Mouse (Mus musculus) erythroblast, embryonic 14.5 days (primary cell): Measurements from ENCODE around the gene Tex33. TPM values are rescaled to one million over a fixed set of nuclear protein-coding genes. Genes with fewer than 3 reads are reported as not detected.

Experiments used
- H3K27me3 ChIP-seq: 2 replicates; pipeline ENCODE4 v1.6.1; 2012; ENCODE audit warnings: inconsistent platforms; ENCODE audit not compliant: control insufficient read depth
- H3K36me3 ChIP-seq: 2 replicates; pipeline ENCODE4 v1.6.1; 2012; ENCODE audit warnings: mild to moderate bottlenecking, inconsistent platforms; ENCODE audit not compliant: control insufficient read depth
- H3K4me1 ChIP-seq: 2 replicates; pipeline ENCODE4 v1.6.1; 2012; ENCODE audit warnings: inconsistent platforms; ENCODE audit not compliant: control insufficient read depth
- H3K4me3 ChIP-seq: replicated peaks from 2 replicates; pipeline ENCODE3; 2012; ENCODE audit warnings: moderate library complexity, mild to moderate bottlenecking, inconsistent platforms
- H3K9me3 ChIP-seq: 2 replicates; pipeline ENCODE4 v1.6.1; 2012; ENCODE audit warnings: low read length, inconsistent platforms, mixed read lengths; ENCODE audit not compliant: control insufficient read depth
- GATA1 ChIP-seq: IDR thresholded peaks from 2 replicates; pipeline ENCODE4 v1.6.1; 2012; ENCODE audit warnings: low read length, inconsistent platforms, mixed read lengths
- TAL1 ChIP-seq: IDR thresholded peaks from 3 replicates; pipeline ENCODE4 v1.6.1; 2012; ENCODE audit warnings: low read length, inconsistent platforms, mixed read lengths
- polyA plus RNA-seq: library from polyadenylated mRNA; stranded (reverse); fragments of >175 nt; gene quantifications from 2 replicates; pipeline ENCODE4 v1.2.3, GENCODE M21; 2012

The Tex33 gene
- polyA plus RNA-seq, 1 experiment: not detected

- H3K27me3 ChIP-seq: peaks cover 4% of the 10 kb centered on the region
- TF ChIP-seq GATA1: no peak
- no peak for TF ChIP-seq TAL1
- H3K4me1 ChIP-seq: peaks cover 2% of the 10 kb centered on the region; the same call in 1 of the 2 replicates
- no peak overlapping the region for H3K4me3 ChIP-seq
- H3K9me3 ChIP-seq: no peaks in the 10 kb centered on the region
- H3K36me3 ChIP-seq: no peaks in the 10 kb centered on the region
These were observed 11.2 kb downstream of the Tex33 start for GRCm38 (mm10) chr15:78384220-78385116.

GRCm38 (mm10) chr15:78383450-78384219 is 12.1 kb downstream of the Tex33 start:
- no peaks in the 10 kb centered on the region for H3K9me3 ChIP-seq
- peaks cover 2% of the 10 kb centered on the region; the same call in 1 of the 2 replicates for H3K4me1 ChIP-seq
- peaks cover 4% of the 10 kb centered on the region for H3K27me3 ChIP-seq
- H3K36me3 ChIP-seq: no peaks in the 10 kb centered on the region
- no peak for TF ChIP-seq TAL1
- no peak for TF ChIP-seq GATA1
- H3K4me3 ChIP-seq: no peak overlapping the region

GRCm38 (mm10) chr15:78382115-78382514 is 13.6 kb downstream of the Tex33 start:
- no peak for TF ChIP-seq GATA1
- TF ChIP-seq TAL1: no peak
- Histone ChIP-seq H3K4me3 (no peak overlapping the region), H3K4me1 (peaks cover 2% of the 10 kb centered on the region; the same call in 1 of the 2 replicates), H3K27me3 (peaks cover 4% of the 10 kb centered on the region), H3K9me3 (no peaks in the 10 kb centered on the region), H3K36me3 (no peaks in the 10 kb centered on the region)

GRCm38 (mm10) chr15:78380741-78381140 is 15.0 kb downstream of the Tex33 start:
- no peak for TF ChIP-seq TAL1
- no peak for TF ChIP-seq GATA1
- Histone ChIP-seq H3K9me3 (no peaks in the 10 kb centered on the region), H3K4me1 (peaks cover 2% of the 10 kb centered on the region; the same call in 1 of the 2 replicates), H3K36me3 (no peaks in the 10 kb centered on the region), H3K4me3 (no peak overlapping the region), H3K27me3 (no peaks in the 10 kb centered on the region)

- H3K36me3 ChIP-seq: no peaks in the 10 kb centered on the region
- no peak overlapping the region for H3K4me3 ChIP-seq
- no peaks in the 10 kb centered on the region for H3K27me3 ChIP-seq
- no peaks in the 10 kb centered on the region for H3K9me3 ChIP-seq
- TF ChIP-seq GATA1 (no peak), TAL1 (no peak)
- H3K4me1 ChIP-seq: peaks cover 2% of the 10 kb centered on the region; the same call in 1 of the 2 replicates
These were observed 15.5 kb downstream of the Tex33 start for GRCm38 (mm10) chr15:78380208-78380607.

GRCm38 (mm10) chr15:78378556-78378955 is 17.2 kb downstream of the Tex33 start:
- Histone ChIP-seq H3K36me3 (no peaks in the 10 kb centered on the region), H3K4me3 (no peak overlapping the region), H3K4me1 (peaks cover 2% of the 10 kb centered on the region; the same call in 1 of the 2 replicates), H3K27me3 (no peaks in the 10 kb centered on the region), H3K9me3 (no peaks in the 10 kb centered on the region)
- TF ChIP-seq TAL1 (no peak), GATA1 (no peak)

GRCm38 (mm10) chr15:78377859-78378258 is 17.9 kb downstream of the Tex33 start:
- H3K27me3 ChIP-seq: no peaks in the 10 kb centered on the region
- no peak overlapping the region for H3K4me3 ChIP-seq

GRCm38 (mm10) chr15:78374204-78374603 is 21.5 kb downstream of the Tex33 start:
- Histone ChIP-seq H3K9me3 (no peaks in the 10 kb centered on the region), H3K4me3 (no peak overlapping the region), H3K36me3 (no peaks in the 10 kb centered on the region), H3K4me1 (no peaks in the 10 kb centered on the region), H3K27me3 (peaks cover 10% of the 10 kb centered on the region)
- TF ChIP-seq GATA1 (no peak), TAL1 (no peak)

More at GRCm38 (mm10) chr15:78377859-78378258, 17.9 kb downstream of the Tex33 start:
- TF ChIP-seq TAL1 (no peak), GATA1 (no peak)
- Histone ChIP-seq H3K9me3 (no peaks in the 10 kb centered on the region), H3K36me3 (no peaks in the 10 kb centered on the region), H3K4me1 (peaks cover 2% of the 10 kb centered on the region; the same call in 1 of the 2 replicates)

- no peaks in the 10 kb centered on the region for H3K36me3 ChIP-seq
- TF ChIP-seq TAL1 (no peak), GATA1 (no peak)
- no peaks in the 10 kb centered on the region for H3K4me1 ChIP-seq
- no peaks in the 10 kb centered on the region for H3K9me3 ChIP-seq
- peaks cover 16% of the 10 kb centered on the region for H3K27me3 ChIP-seq
- H3K4me3 ChIP-seq: no peak overlapping the region
These were observed 22.9 kb downstream of the Tex33 start for GRCm38 (mm10) chr15:78372796-78373195.
